Mouse (Mus musculus): ENCODE results near the gene Lin28a. TPM values are rescaled to one million over a fixed set of nuclear protein-coding genes. Genes with fewer than 3 reads are reported as not detected.

The Lin28a gene
- polyA plus RNA-seq, 1 experiment from 2014 or later, result 0.51 TPM

- H3K4me1 ChIP-seq (replicated peaks), result peaks cover 49% of the 10 kb centered on the region
- no peaks in the 10 kb centered on the region for H3K9me3 ChIP-seq
- peak overlapping the region; percentile 45; the same call in 1 of the 2 replicates for H3K9ac ChIP-seq (replicated peaks)
- peaks cover 38% of the 10 kb centered on the region for H3K27me3 ChIP-seq
- peak overlapping the region; percentile 37 for H3K4me3 ChIP-seq (replicated peaks)
- H3K4me2 ChIP-seq, result peak overlapping the region; percentile 66
- H3K36me3 ChIP-seq, result no peaks in the 10 kb centered on the region
- WGBS, result under 1% methylated on average over 46 of the region's 46 CpGs
- no peak for ATAC-seq (ENCODE audit: insufficient number of reproducible peaks, insufficient read depth, low FRiP score, low TSS enrichment, low read depth)
- no peak overlapping the region for H3K27ac ChIP-seq
Measured at GRCm38 (mm10) chr4:134018038-134018778, 433 bp downstream of the Lin28a start.

DNA sequence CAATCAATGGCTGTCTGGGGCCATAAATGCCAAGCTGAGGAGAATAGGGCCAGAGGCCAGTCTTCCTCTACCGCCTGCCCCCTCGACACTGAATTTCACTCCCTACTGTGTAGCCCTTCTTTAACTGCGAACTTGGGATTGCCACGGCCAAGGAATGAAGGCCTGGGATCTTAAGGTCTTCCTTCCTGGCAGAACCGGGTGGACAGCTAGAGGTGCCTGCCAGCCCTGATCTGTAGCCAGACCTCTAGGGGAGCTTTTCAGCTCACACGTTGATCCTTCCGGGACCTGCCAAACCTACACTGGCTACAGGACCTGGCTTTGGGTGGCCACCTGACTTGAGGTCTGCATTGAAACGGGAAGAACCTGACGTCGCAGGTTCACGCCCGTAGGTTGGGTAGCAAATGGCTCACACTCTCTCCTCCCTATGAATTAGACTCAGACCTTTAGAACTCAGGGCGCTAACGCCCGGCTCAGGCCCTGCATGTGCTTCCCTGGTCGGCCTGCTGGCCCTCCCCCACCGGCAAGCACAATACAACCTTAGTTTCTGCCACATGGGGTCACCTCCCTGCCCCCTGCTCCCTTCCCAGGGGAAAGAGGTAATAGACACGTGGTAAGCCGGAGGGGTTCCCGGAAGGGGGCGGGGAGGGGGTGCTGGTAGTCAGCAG, 1.3 kb downstream of the Lin28a start:
- H3K27me3 ChIP-seq, result peaks cover 38% of the 10 kb centered on the region
- H3K27ac ChIP-seq, result peak overlapping the region; percentile 1; the same call in 1 of the 2 replicates
- peak overlapping the region; percentile 37 for H3K4me3 ChIP-seq (replicated peaks)
- H3K4me2 ChIP-seq, result peak overlapping the region; percentile 66
- no peak for ATAC-seq (ENCODE audit: insufficient number of reproducible peaks, insufficient read depth, low FRiP score, low TSS enrichment, low read depth)
- WGBS, result under 1% methylated on average over 21 of the region's 21 CpGs
- peak overlapping the region; percentile 12; the same call in 1 of the 2 replicates for H3K9ac ChIP-seq (replicated peaks)
- no peaks in the 10 kb centered on the region for H3K36me3 ChIP-seq
- no peaks in the 10 kb centered on the region for H3K9me3 ChIP-seq
- H3K4me1 ChIP-seq (replicated peaks), result peaks cover 50% of the 10 kb centered on the region

GRCm38 (mm10) chr4:134016767-134017166, 1.9 kb downstream of the Lin28a start:
- peaks cover 55% of the 10 kb centered on the region for H3K4me1 ChIP-seq (replicated peaks)

GRCm38 (mm10) chr4:134016208-134016607, 2.4 kb downstream of the Lin28a start:
- peaks cover 61% of the 10 kb centered on the region for H3K4me1 ChIP-seq (replicated peaks)
- no peak for ATAC-seq (ENCODE audit: insufficient number of reproducible peaks, insufficient read depth, low FRiP score, low TSS enrichment, low read depth)
- H3K27ac ChIP-seq, result no peak overlapping the region
- WGBS, result 3% methylated on average over 7 of the region's 7 CpGs
- no peaks in the 10 kb centered on the region for H3K9me3 ChIP-seq
- H3K4me2 ChIP-seq, result peak overlapping the region; percentile 66
- H3K4me3 ChIP-seq (replicated peaks), result no peak overlapping the region
- no peaks in the 10 kb centered on the region for H3K36me3 ChIP-seq
- H3K27me3 ChIP-seq, result peaks cover 38% of the 10 kb centered on the region
- H3K9ac ChIP-seq (replicated peaks), result peak overlapping the region; percentile 8; the same call in 1 of the 2 replicates

More at GRCm38 (mm10) chr4:134016767-134017166, 1.9 kb downstream of the Lin28a start:
- no peak for ATAC-seq (ENCODE audit: insufficient number of reproducible peaks, insufficient read depth, low FRiP score, low TSS enrichment, low read depth)
- Histone ChIP-seq H3K9ac (replicated peaks) (peak overlapping the region; percentile 12; the same call in 1 of the 2 replicates), H3K36me3 (no peaks in the 10 kb centered on the region), H3K4me2 (peak overlapping the region; percentile 66), H3K27ac (peak overlapping the region; percentile 1; the same call in 1 of the 2 replicates), H3K9me3 (no peaks in the 10 kb centered on the region), H3K4me3 (replicated peaks) (no peak overlapping the region; the same call in 1 of the 2 replicates), H3K27me3 (peaks cover 38% of the 10 kb centered on the region)
- WGBS, result 1% methylated on average over 8 of the region's 8 CpGs

GRCm38 (mm10) chr4:134012858-134013528, 5.6 kb downstream of the Lin28a start:
- Histone ChIP-seq H3K36me3 (no peaks in the 10 kb centered on the region), H3K9ac (replicated peaks) (no peak overlapping the region), H3K4me1 (replicated peaks) (peaks cover 40% of the 10 kb centered on the region), H3K4me2 (no peak overlapping the region), H3K27me3 (peaks cover 13% of the 10 kb centered on the region), H3K9me3 (no peaks in the 10 kb centered on the region), H3K4me3 (replicated peaks) (no peak overlapping the region), H3K27ac (no peak overlapping the region)
- no peak for ATAC-seq (ENCODE audit: insufficient number of reproducible peaks, insufficient read depth, low FRiP score, low TSS enrichment, low read depth)
- 42% methylated on average over 12 of the region's 12 CpGs for WGBS

DNA sequence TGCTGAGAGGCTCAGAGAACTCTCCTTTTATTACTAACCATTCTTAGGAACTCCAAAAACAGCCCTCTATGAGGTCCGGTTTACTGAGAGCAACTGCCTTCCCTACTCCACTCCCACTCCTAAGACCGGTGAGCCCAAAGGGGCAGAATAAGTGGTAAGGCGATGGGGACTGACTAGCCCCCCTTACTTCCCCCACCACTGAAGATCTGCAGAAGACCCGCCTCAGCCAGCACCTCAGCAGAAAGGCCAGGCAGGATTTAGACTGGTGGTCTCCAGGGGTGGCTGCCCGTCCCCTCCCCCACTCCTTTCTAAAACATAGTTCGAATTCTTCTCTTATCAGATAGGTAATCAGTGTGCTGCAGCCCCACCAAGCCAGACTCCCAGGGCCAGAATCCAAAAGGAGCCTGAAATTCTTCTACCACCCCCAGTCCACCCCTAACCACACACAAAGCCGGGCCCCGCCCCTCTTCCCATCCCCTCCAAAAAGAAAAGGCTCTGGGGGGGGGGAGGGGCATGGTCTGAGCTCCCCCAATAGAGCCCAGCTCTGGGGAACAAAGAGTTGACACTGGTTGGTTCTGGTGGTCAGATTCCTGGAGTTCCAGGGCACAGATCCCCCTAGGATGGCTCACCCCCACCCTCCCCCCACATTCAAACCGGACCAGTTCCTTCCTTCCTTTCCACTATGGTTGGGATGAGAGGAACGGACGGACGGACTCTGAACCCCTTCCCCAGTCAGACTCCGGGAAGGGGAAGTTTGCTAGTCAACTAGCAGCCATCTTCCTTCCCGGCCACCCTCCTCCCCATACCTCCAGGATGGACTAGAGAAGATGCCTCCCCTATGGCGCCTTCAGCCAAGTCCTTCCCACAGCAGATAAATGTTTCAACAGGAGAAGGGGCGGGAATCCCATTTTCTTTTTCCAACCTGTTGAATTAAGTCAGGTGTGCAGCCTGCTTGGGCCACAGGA, 6.9 kb downstream of the Lin28a start:
- Histone ChIP-seq H3K9ac (replicated peaks) (no peak overlapping the region), H3K4me3 (replicated peaks) (no peak overlapping the region), H3K9me3 (no peaks in the 10 kb centered on the region), H3K36me3 (no peaks in the 10 kb centered on the region), H3K27me3 (0 out of 2 replicates have a peak, but pooled peaks cover 1% of the 10 kb centered on the region), H3K4me1 (replicated peaks) (peaks cover 27% of the 10 kb centered on the region), H3K4me2 (no peak overlapping the region), H3K27ac (no peak overlapping the region)
- 21% methylated on average over 16 of the region's 16 CpGs for WGBS
- ATAC-seq (ENCODE audit: insufficient number of reproducible peaks, insufficient read depth, low FRiP score, low TSS enrichment, low read depth), result no peak

DNA sequence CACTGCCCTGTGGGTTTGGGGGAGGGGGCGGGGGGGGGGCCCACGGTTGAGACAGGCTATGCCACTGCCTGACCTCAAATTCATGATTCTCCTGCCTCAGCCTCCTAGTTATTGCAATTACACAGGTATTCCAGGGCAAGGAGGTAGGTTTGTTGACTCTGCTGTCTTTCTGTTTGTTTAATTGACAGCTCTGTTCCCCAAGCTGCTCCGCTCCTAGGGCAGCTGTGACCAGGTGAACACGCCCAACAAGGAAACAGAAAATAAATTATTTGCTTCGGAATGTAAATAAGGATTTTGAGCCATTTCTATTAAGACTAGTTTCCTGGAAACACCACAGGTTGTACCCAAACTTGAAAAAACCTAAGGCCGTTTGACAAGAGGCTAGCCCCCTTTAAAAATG, 8.9 kb downstream of the Lin28a start:
- Histone ChIP-seq H3K9ac (replicated peaks) (no peak overlapping the region), H3K27me3 (no peaks in the 10 kb centered on the region), H3K4me2 (no peak overlapping the region), H3K27ac (no peak overlapping the region), H3K36me3 (no peaks in the 10 kb centered on the region), H3K4me1 (replicated peaks) (peaks cover 14% of the 10 kb centered on the region), H3K4me3 (replicated peaks) (no peak overlapping the region), H3K9me3 (no peaks in the 10 kb centered on the region)
- WGBS, result 71% methylated on average over 6 of the region's 6 CpGs
- no peak for ATAC-seq (ENCODE audit: insufficient number of reproducible peaks, insufficient read depth, low FRiP score, low TSS enrichment, low read depth)

GRCm38 (mm10) chr4:134006845-134007244, 11.8 kb downstream of the Lin28a start:
- peaks cover 8% of the 10 kb centered on the region for H3K4me1 ChIP-seq (replicated peaks)
- no peaks in the 10 kb centered on the region for H3K36me3 ChIP-seq
- no peak overlapping the region for H3K4me3 ChIP-seq (replicated peaks)
- H3K27me3 ChIP-seq, result no peaks in the 10 kb centered on the region
- 83% methylated on average over 3 of the region's 3 CpGs for WGBS
- no peak overlapping the region for H3K9ac ChIP-seq (replicated peaks)
- no peaks in the 10 kb centered on the region for H3K9me3 ChIP-seq
- H3K27ac ChIP-seq, result no peak overlapping the region
- no peak for ATAC-seq (ENCODE audit: insufficient number of reproducible peaks, insufficient read depth, low FRiP score, low TSS enrichment, low read depth)
- no peak overlapping the region for H3K4me2 ChIP-seq

GRCm38 (mm10) chr4:134005581-134006358, 12.9 kb downstream of the Lin28a start:
- H3K4me2 ChIP-seq, result no peak overlapping the region
- H3K9me3 ChIP-seq, result no peaks in the 10 kb centered on the region
- H3K36me3 ChIP-seq, result no peaks in the 10 kb centered on the region
- WGBS, result 86% methylated on average over 12 of the region's 12 CpGs
- no peak for ATAC-seq (ENCODE audit: insufficient number of reproducible peaks, insufficient read depth, low FRiP score, low TSS enrichment, low read depth)
- H3K4me1 ChIP-seq (replicated peaks), result no peaks in the 10 kb centered on the region
- H3K27ac ChIP-seq, result no peak overlapping the region
- H3K4me3 ChIP-seq (replicated peaks), result no peak overlapping the region
- no peak overlapping the region for H3K9ac ChIP-seq (replicated peaks)
- no peaks in the 10 kb centered on the region for H3K27me3 ChIP-seq

- H3K27me3 ChIP-seq, result no peaks in the 10 kb centered on the region
- H3K4me1 ChIP-seq (replicated peaks), result peaks cover 9% of the 10 kb centered on the region
- H3K9ac ChIP-seq (replicated peaks), result no peak overlapping the region
- WGBS, result 61% methylated on average over 5 of the region's 5 CpGs
- H3K4me2 ChIP-seq, result no peak overlapping the region
- ATAC-seq (ENCODE audit: insufficient number of reproducible peaks, insufficient read depth, low FRiP score, low TSS enrichment, low read depth), result no peak
- H3K36me3 ChIP-seq, result no peaks in the 10 kb centered on the region
- H3K4me3 ChIP-seq (replicated peaks), result no peak overlapping the region
- H3K9me3 ChIP-seq, result no peaks in the 10 kb centered on the region
- H3K27ac ChIP-seq, result no peak overlapping the region
Measured at GRCm38 (mm10) chr4:134002903-134003302, 15.7 kb downstream of the Lin28a start.

Measured in limb, embryonic 12.5 days (tissue).